Mouse (Mus musculus) kidney, embryonic 15.5 days (tissue): ENCODE data around the gene Slc35a2. TPM values are rescaled to one million over a fixed set of nuclear protein-coding genes. Genes with fewer than 3 reads are reported as not detected.
"Not testable (repeated sequence)": the region's sequence is repeated elsewhere in the genome, so short reads cannot be mapped to it uniquely, and the experiment has no call there.

ENCODE experiments used
- ATAC-seq: fragments of 200-750 bp; cut with Nextera tagmentation; replicated peaks from 2 replicates; pipeline ENCODE4 v1.8.0; 2017; ENCODE audit warnings: moderate TSS enrichment; ENCODE audit not compliant: low FRiP score
- H3K27ac ChIP-seq: fragments of 300-500 bp; sonication (generic); 2 replicates; pipeline ENCODE4 v1.5.1; 2015; ENCODE audit warnings: mild to moderate bottlenecking, inconsistent platforms
- H3K27me3 ChIP-seq: fragments of 300-500 bp; sonication (generic); 2 replicates; pipeline ENCODE4 v1.6.1; 2015; ENCODE audit warnings: inconsistent platforms
- H3K36me3 ChIP-seq: fragments of 300-500 bp; sonication (generic); 2 replicates; pipeline ENCODE4 v1.6.1; 2015; ENCODE audit warnings: inconsistent platforms
- H3K4me1 ChIP-seq: fragments of 300-500 bp; sonication (generic); 2 replicates; pipeline ENCODE4 v1.6.1; 2015; ENCODE audit warnings: inconsistent platforms
- H3K4me2 ChIP-seq: fragments of 300-500 bp; sonication (generic); 2 replicates; pipeline ENCODE4 v1.6.1; 2015; ENCODE audit warnings: moderate library complexity, mild to moderate bottlenecking, inconsistent platforms
- H3K4me3 ChIP-seq: fragments of 300-500 bp; sonication (generic); replicated peaks from 2 replicates; pipeline ENCODE4 v1.5.1; 2015; ENCODE audit warnings: mild to moderate bottlenecking, inconsistent platforms
- H3K9ac ChIP-seq: fragments of 300-500 bp; sonication (generic); 2 replicates; pipeline ENCODE4 v1.6.1; 2015; ENCODE audit warnings: mild to moderate bottlenecking, inconsistent platforms
- H3K9me3 ChIP-seq: fragments of 300-500 bp; sonication (generic); replicated peaks from 2 replicates; pipeline ENCODE4 v1.6.1; 2016; ENCODE audit warnings: inconsistent platforms
- WGBS: fragments of 180-500 bp; shearing (Covaris S2); methylation state at CpG from one replicate; pipeline ENCODE4 v1.1.7; 2015; ENCODE audit warnings: mixed read lengths; 5-methylcytosine and 5-hydroxymethylcytosine counted together
- polyA plus RNA-seq: library from polyadenylated mRNA; unstranded; fragments of >200 nt; fragmentation: Nextera tagmentation; extraction: Ambion mirVana; gene quantifications from 2 replicates; pipeline ENCODE4 v1.2.1, GENCODE M21; 2015

The Slc35a2 gene
- polyA plus RNA-seq, 1 experiment from 2014 or later: 35.8 TPM

DNA sequence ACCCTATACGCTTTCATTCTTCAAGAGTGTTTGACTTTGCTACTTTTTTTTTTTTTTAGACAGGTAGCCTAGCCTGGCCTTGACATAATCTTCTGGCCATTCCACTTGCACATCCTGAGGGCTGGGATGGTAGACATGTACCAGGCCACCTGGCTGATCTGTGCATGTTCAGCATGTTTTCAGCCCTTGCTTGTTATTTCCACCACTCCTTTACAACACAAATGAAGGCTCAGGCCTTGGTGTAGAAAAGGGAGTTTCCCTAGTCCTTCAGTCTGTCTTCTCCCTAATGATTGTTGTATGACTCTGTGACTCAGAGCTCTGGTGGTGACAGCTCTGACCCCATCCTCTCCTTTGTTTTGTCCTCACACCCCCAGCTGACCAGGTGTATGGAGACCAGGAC lies 16.7 kb upstream of the Slc35a2 start:
- Histone ChIP-seq H3K27ac (no peak overlapping the region), H3K9ac (no peak overlapping the region), H3K27me3 (no peaks in the 10 kb centered on the region), H3K4me3 (no peak overlapping the region), H3K4me1 (no peaks in the 10 kb centered on the region), H3K9me3 (no peaks in the 10 kb centered on the region), H3K36me3 (peaks cover 27% of the 10 kb centered on the region), H3K4me2 (no peak overlapping the region)
- ATAC-seq: no peak
- 83% methylated on average over 1 of the region's 1 CpGs for WGBS

DNA sequence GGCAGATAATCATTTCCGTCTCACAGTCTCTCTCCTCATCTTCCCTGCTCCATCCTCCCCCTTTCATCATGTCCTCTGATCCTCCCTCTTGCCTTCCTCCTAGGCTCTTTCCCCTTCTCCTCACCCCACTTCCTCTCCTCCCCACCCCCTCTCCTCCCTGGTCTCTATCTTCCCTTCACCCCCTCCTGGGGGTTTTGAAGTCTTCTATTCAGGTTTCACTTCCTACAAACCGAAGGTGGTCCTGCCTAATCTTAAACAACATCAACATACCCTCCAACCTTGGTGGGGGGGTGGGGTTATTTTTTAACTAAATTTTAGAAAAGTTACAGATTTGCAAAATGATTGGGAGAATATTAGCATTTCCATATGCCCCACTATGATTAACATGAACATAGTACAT lies 15.3 kb upstream of the Slc35a2 start:
- no peak overlapping the region for H3K9ac ChIP-seq
- no peaks in the 10 kb centered on the region for H3K4me1 ChIP-seq
- no peak overlapping the region for H3K4me3 ChIP-seq
- H3K36me3 ChIP-seq: peaks cover 39% of the 10 kb centered on the region
- H3K27me3 ChIP-seq: no peaks in the 10 kb centered on the region
- no peaks in the 10 kb centered on the region for H3K9me3 ChIP-seq
- H3K4me2 ChIP-seq: no peak overlapping the region
- no peak overlapping the region for H3K27ac ChIP-seq
- 70% methylated on average over 2 of the region's 2 CpGs for WGBS
- ATAC-seq: no peak

DNA sequence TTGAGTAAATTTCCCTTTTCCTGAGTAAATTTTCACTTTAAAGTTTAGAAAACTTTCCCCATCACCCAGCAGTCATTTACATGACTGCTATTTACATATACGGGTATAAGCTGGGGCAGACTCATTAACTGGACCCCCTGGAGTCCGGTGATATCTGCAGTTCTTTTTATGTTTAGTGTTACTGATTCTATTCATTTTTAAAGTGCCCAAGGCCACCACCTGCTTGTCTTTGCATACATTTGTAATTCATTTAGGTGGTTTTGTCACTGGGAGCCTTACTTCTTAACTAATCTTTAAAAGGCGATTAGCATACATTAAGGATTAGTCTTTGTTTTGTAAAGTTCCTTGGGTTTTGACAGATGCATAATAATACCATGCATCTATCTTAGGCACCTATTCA lies 14.0 kb upstream of the Slc35a2 start:
- 45% methylated on average over 3 of the region's 3 CpGs for WGBS
- no peak overlapping the region for H3K4me3 ChIP-seq
- H3K36me3 ChIP-seq: peaks cover 52% of the 10 kb centered on the region
- H3K9ac ChIP-seq: no peak overlapping the region
- no peaks in the 10 kb centered on the region for H3K9me3 ChIP-seq
- H3K4me2 ChIP-seq: no peak overlapping the region
- no peak overlapping the region for H3K27ac ChIP-seq
- no peaks in the 10 kb centered on the region for H3K4me1 ChIP-seq
- no peak for ATAC-seq
- H3K27me3 ChIP-seq: no peaks in the 10 kb centered on the region

- Histone ChIP-seq H3K27me3 (no peaks in the 10 kb centered on the region), H3K4me1 (peaks cover 11% of the 10 kb centered on the region; the same call in 1 of the 2 replicates), H3K4me3 (peak within 1 kb of the TSS; percentile 51), H3K9ac (peak within 1 kb of the TSS; percentile 49; the same call in 1 of the 2 replicates), H3K27ac (no peak within 1 kb of the TSS), H3K36me3 (peaks cover 16% of the 10 kb centered on the region), H3K4me2 (peak within 1 kb of the TSS; percentile 85), H3K9me3 (no peaks in the 10 kb centered on the region)
- ATAC-seq: peak; percentile 95
- 16% methylated on average over 30 of the region's 38 CpGs for WGBS
These were observed 5.8 kb upstream of the Slc35a2 start, which contains the start of gene Pim2 for GRCm38 (mm10) chrX:7878007-7878419. Gene Pim2, plus strand, starts transcription at chrX:7878262.

GRCm38 (mm10) chrX:7878495-7878894 lies 5.3 kb upstream of the Slc35a2 start:
- peaks cover 12% of the 10 kb centered on the region; the same call in 1 of the 2 replicates for H3K36me3 ChIP-seq
- 18% methylated on average over 21 of the region's 21 CpGs for WGBS
- H3K27ac ChIP-seq: no peak overlapping the region
- H3K9ac ChIP-seq: peak overlapping the region; percentile 49; the same call in 1 of the 2 replicates
- H3K9me3 ChIP-seq: no peaks in the 10 kb centered on the region
- peak; percentile 41 for ATAC-seq
- peak overlapping the region; percentile 85 for H3K4me2 ChIP-seq
- H3K4me1 ChIP-seq: peaks cover 11% of the 10 kb centered on the region; the same call in 1 of the 2 replicates
- H3K4me3 ChIP-seq: peak overlapping the region; percentile 51
- no peaks in the 10 kb centered on the region for H3K27me3 ChIP-seq

GRCm38 (mm10) chrX:7879819-7880218 lies 4.0 kb upstream of the Slc35a2 start:
- Histone ChIP-seq H3K9ac (no peak overlapping the region), H3K4me3 (peak overlapping the region; percentile 14; the same call in 1 of the 2 replicates), H3K9me3 (no peaks in the 10 kb centered on the region), H3K27me3 (no peaks in the 10 kb centered on the region), H3K4me1 (peaks cover 14% of the 10 kb centered on the region; the same call in 1 of the 2 replicates), H3K36me3 (no peaks in the 10 kb centered on the region), H3K27ac (no peak overlapping the region), H3K4me2 (peak overlapping the region; percentile 85)
- peak; percentile 34; the same call in 1 of the 2 replicates for ATAC-seq
- WGBS: 16% methylated on average over 11 of the region's 11 CpGs

GRCm38 (mm10) chrX:7898211-7898610 lies 14.4 kb downstream of the Slc35a2 start:
- Histone ChIP-seq H3K4me2 (peak overlapping the region; percentile 58), H3K36me3 (peaks cover 26% of the 10 kb centered on the region), H3K27ac (peak overlapping the region; percentile 88; the same call in 1 of the 2 replicates), H3K4me3 (peak overlapping the region; percentile 67), H3K9ac (peak overlapping the region; percentile 50), H3K27me3 (no peaks in the 10 kb centered on the region), H3K9me3 (no peaks in the 10 kb centered on the region), H3K4me1 (0 out of 2 replicates have a peak, but pooled peaks cover 9% of the 10 kb centered on the region)
- WGBS: 32% methylated on average over 13 of the region's 13 CpGs
- no peak for ATAC-seq

DNA sequence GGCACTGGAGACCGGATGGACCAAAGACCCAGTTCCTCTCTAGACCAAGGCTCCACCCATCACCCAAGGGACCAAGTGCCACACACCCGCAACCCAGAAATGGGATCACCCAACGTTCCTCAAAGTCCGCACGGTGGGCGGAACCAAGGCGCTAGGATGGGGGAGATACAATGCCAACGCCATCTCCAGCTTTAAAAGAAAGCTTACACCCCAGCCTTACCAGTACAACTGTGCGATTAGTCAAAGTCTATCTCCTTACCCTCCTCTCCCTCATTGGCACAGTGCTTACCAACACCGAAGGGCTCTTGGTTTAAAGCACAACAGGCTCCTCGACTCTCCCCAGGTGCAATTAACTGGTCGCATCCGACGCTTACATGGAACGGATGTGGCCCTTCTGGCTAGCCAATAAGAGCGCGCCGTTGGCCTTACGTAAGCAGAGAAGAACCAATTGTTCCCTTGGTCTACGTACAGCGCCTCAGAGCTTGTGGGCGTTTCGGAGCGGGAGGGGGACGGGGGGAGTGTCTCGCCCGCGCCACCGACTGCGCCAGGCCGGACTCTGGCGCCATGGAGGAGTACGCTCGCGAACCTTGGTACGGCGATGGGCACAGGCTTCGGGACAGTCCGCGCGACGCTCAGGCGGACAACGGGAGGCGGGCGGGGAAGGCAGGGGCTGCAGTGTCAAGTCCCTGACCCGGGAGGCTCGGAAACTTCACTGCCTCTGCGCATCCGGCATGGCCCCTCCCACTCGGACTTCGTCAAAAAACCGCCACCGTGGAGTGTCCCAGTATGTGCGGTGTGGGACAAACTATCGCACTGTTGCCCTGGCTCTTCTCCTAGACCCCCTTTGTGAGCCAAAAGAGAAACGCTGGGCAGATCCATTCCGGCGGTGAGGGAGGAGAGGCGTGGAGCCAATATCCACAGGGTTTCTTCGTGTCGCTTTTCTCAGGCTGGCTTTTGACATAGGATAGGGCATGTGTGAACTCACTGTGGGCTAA lies 15.3 kb downstream of the Slc35a2 start, which contains the start of the genes Pqbp1 and Timm17b:
Gene Pqbp1 (minus strand): TSS at position 390 of the 995 bp plus-strand sequence.
Gene Timm17b (plus strand): TSS at position 478 of the 995 bp plus-strand sequence.
- Histone ChIP-seq H3K27ac (peak within 1 kb of the TSS; percentile 88), H3K4me3 (peak within 1 kb of the TSS; percentile 67), H3K9ac (peak within 1 kb of the TSS; percentile 50), H3K9me3 (no peaks in the 10 kb centered on the region), H3K36me3 (peaks cover 27% of the 10 kb centered on the region), H3K27me3 (no peaks in the 10 kb centered on the region), H3K4me2 (peak within 1 kb of the TSS; percentile 58), H3K4me1 (0 out of 2 replicates have a peak, but pooled peaks cover 9% of the 10 kb centered on the region)
- 21% methylated on average over 62 of the region's 62 CpGs for WGBS
- peak; percentile 99 for ATAC-seq

DNA sequence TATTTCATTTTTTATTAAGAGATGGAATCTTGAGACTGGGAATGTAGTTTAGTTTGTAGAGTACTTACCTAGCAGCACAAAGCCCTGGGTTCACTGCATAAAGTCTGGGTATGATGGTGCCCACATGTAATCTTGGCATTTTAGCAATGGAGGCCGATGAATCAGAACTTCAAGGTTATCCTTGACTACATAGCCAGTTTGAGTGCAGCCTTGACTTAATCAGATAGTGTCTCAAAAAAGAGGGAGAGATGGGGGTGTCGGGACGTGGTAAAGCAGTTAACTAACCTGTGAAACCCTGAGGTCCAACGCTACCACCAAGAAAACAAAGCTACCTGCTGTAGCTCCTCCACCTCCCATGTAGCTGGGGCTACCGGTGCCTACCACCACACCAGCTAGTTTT lies 20.6 kb downstream of the Slc35a2 start:
- Histone ChIP-seq H3K9ac (no peak overlapping the region), H3K27ac (no peak overlapping the region), H3K4me2 (no peak overlapping the region), H3K4me1 (0 out of 2 replicates have a peak, but pooled peaks cover 3% of the 10 kb centered on the region), H3K4me3 (no peak overlapping the region), H3K36me3 (peaks cover 27% of the 10 kb centered on the region), H3K27me3 (no peaks in the 10 kb centered on the region), H3K9me3 (no peaks in the 10 kb centered on the region)
- 94% methylated on average over 5 of the region's 5 CpGs for WGBS
- ATAC-seq: no peak

DNA sequence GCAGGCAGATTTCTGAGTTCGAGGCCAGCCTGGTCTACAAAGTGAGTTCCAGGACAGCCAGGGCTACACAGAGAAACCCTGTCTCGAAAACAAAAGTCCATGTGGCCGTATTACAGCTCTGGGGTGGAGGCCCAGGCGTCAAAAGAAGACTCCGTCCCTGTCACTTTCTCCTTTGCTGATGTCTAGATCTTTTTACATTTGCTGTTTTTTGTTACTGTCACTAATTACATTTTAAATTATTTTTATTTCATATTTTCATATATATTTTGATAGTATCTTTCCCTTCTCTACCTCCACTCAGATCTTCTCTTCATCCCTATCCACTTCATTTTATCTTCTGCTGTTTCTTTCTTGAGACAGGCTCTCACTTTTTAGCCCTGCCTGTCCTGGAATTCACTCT lies 23.9 kb downstream of the Slc35a2 start, which contains the start of gene Gm10491:
Gene Gm10491 (minus strand): TSS at position 101 of the 400 bp plus-strand sequence.
- Histone ChIP-seq H3K9me3 (no peaks in the 10 kb centered on the region), H3K9ac (no peak within 1 kb of the TSS), H3K4me1 (no peaks in the 10 kb centered on the region), H3K4me3 (no peak within 1 kb of the TSS), H3K27ac (no peak within 1 kb of the TSS), H3K27me3 (no peaks in the 10 kb centered on the region), H3K36me3 (peaks cover 27% of the 10 kb centered on the region), H3K4me2 (no peak within 1 kb of the TSS)
- no peak for ATAC-seq
- WGBS: 85% methylated on average over 5 of the region's 5 CpGs

DNA sequence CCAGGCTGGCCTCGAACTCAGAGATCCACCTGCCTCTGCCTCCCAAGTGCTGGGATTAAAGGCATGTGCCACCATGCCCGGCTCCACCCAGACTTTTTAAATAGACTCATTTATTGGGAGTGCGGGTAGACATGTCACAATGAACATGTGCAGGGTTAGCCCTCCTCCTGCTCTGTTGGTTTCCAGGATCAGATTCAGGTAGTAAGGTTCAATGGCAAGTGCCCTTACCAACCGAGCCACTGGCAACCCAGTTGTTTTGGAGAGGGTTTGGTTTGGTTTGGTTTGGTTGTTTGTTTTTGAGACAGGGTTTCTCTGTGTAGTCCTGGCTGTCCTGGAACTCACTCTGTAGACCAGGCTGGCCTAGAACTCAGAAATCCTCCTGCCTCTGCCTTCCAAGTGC lies 25.4 kb downstream of the Slc35a2 start, which contains the start of gene Gm10490:
Gene Gm10490 (plus strand): TSS at position 301 of the 400 bp plus-strand sequence.
- H3K27ac ChIP-seq, H3K27me3 ChIP-seq, H3K4me1 ChIP-seq, H3K4me3 ChIP-seq, H3K9me3 ChIP-seq, H3K4me2 ChIP-seq, ATAC-seq, H3K9ac ChIP-seq: not testable (repeated sequence)
- peaks cover 19% of the 10 kb centered on the region for H3K36me3 ChIP-seq
- WGBS: 91% methylated on average over 4 of the region's 4 CpGs

- WGBS: 53% methylated on average over 6 of the region's 6 CpGs
- H3K9ac ChIP-seq: no peak overlapping the region
- H3K4me2 ChIP-seq: no peak overlapping the region
- H3K36me3 ChIP-seq: peaks cover 17% of the 10 kb centered on the region
- H3K27ac ChIP-seq: no peak overlapping the region
- no peak overlapping the region for H3K4me3 ChIP-seq
- no peaks in the 10 kb centered on the region for H3K4me1 ChIP-seq
- no peaks in the 10 kb centered on the region for H3K9me3 ChIP-seq
- H3K27me3 ChIP-seq: no peaks in the 10 kb centered on the region
- ATAC-seq: no peak
These were observed 26.6 kb downstream of the Slc35a2 start for GRCm38 (mm10) chrX:7910473-7910872.
